16 mouse cellular contexts compared by ENCODE assay signal in genomic region chr11:74439202-74439601, GRCm38 (mm10).
DNase-seq lines count a peak whose midpoint lies in the region; ATAC-seq and TF ChIP-seq lines count a peak whose summit lies in the region.
"Had no signal": no experiment of that assay in that cellular context is flagged by ENCODE, and none has a peak within 500 bp of the region (broad histone marks: within the 10 kb centered on the region; RNA-seq: fewer than 3 reads in every experiment).

No protein-coding gene starts in this region.

- H3K9ac ChIP-seq in embryonic facial prominence, embryonic 11.5 days (replicated peaks; ENCODE audit: low read length): no peak overlapping the region
- no peak overlapping the region for H3K9ac ChIP-seq in kidney, postnatal 0 days (ENCODE audit: low read depth, low read length)
- H3K9ac ChIP-seq in intestine, embryonic 16.5 days (ENCODE audit: low read depth, low read length): no peak overlapping the region
- H3K9ac ChIP-seq: forebrain, postnatal 0 days; hindbrain, embryonic 13.5 days; limb, embryonic 13.5 days had no signal

- no peaks in the 10 kb centered on the region for H3K27me3 ChIP-seq in embryonic facial prominence, embryonic 11.5 days (ENCODE audit: control insufficient read depth, insufficient read depth, low read length)
- H3K27me3 ChIP-seq in embryonic facial prominence, embryonic 10.5 days (replicated peaks; ENCODE audit: low read depth, poor library complexity, severe bottlenecking): no peaks in the 10 kb centered on the region
- no peaks in the 10 kb centered on the region for H3K27me3 ChIP-seq in kidney, postnatal 0 days (ENCODE audit: insufficient read depth, low read length)
- no peaks in the 10 kb centered on the region for H3K27me3 ChIP-seq in E14TG2a.4 (ENCODE audit: insufficient read depth, low read length)
- no peaks in the 10 kb centered on the region for H3K27me3 ChIP-seq in intestine, embryonic 16.5 days (replicated peaks; ENCODE audit: control insufficient read depth, insufficient read depth, low read length)
- H3K27me3 ChIP-seq: hindbrain, embryonic 13.5 days; limb, embryonic 13.5 days had no signal

- no peak overlapping the region for H3K27ac ChIP-seq in embryonic facial prominence, embryonic 11.5 days (replicated peaks; ENCODE audit: low read depth, low read length)
- H3K27ac ChIP-seq in embryonic facial prominence, embryonic 10.5 days (replicated peaks): no peak overlapping the region
- H3K27ac ChIP-seq in kidney, postnatal 0 days: no peak overlapping the region
- H3K27ac ChIP-seq in intestine, embryonic 16.5 days (ENCODE audit: low read length): no peak overlapping the region
- H3K27ac ChIP-seq: hindbrain, embryonic 13.5 days; left cerebral cortex, adult 2 months; limb, embryonic 13.5 days had no signal

- H3K36me3 ChIP-seq in embryonic facial prominence, embryonic 11.5 days (replicated peaks; ENCODE audit: control insufficient read depth, insufficient read depth, low read depth, low read length): no peaks in the 10 kb centered on the region
- H3K36me3 ChIP-seq in embryonic facial prominence, embryonic 10.5 days (replicated peaks): no peaks in the 10 kb centered on the region
- H3K36me3 ChIP-seq in kidney, postnatal 0 days (ENCODE audit: insufficient read depth, low read length): no peaks in the 10 kb centered on the region
- no peaks in the 10 kb centered on the region for H3K36me3 ChIP-seq in E14TG2a.4 (ENCODE audit: insufficient read depth, low read length)
- H3K36me3 ChIP-seq in intestine, embryonic 16.5 days (ENCODE audit: control insufficient read depth, insufficient read depth, low read length): no peaks in the 10 kb centered on the region
- H3K36me3 ChIP-seq: hindbrain, embryonic 13.5 days; limb, embryonic 13.5 days had no signal

- DNase-seq in embryonic facial prominence, embryonic 11.5 days (ENCODE audit: low spot score): no peak
- no peak for DNase-seq in embryonic facial prominence, embryonic 10.5 days (ENCODE audit: low spot score)
- peak; percentile 18 for DNase-seq in kidney, postnatal 0 days (ENCODE audit: low spot score)
- DNase-seq in kidney, postnatal 10 days: no peak
- no peak for DNase-seq in layer of hippocampus, adult 9-11 months
- DNase-seq in layer of hippocampus, postnatal 36 days: no peak
- DNase-seq: adrenal gland, postnatal 25 days; cerebellum, adult 11 months; forebrain, postnatal 0 days; kidney, postnatal 36 days; lung, adult 2 months had no signal

- peak; percentile 65; the same call in 1 of the 2 replicates for ATAC-seq in embryonic facial prominence, embryonic 11.5 days (replicated peaks; ENCODE audit: insufficient number of reproducible peaks, low FRiP score, low TSS enrichment, low read depth)
- peak; percentile 46; the same call in 1 of the 2 replicates for ATAC-seq in kidney, postnatal 0 days (replicated peaks; ENCODE audit: low FRiP score, low read depth)
- ATAC-seq in intestine, embryonic 16.5 days: peak; percentile 76
- ATAC-seq: forebrain, postnatal 0 days had no signal

- TF ChIP-seq CTCF in kidney, postnatal 0 days (IDR thresholded peaks at IDR 0.05; ENCODE audit: low read depth): no peak
- no peak for TF ChIP-seq CTCF in E14TG2a.4 (conservative IDR thresholded peaks at IDR 0.05; ENCODE audit: low read length)

- H3K4me3 ChIP-seq in embryonic facial prominence, embryonic 11.5 days (ENCODE audit: low read depth, low read length): no peak overlapping the region
- no peak overlapping the region for H3K4me3 ChIP-seq in embryonic facial prominence, embryonic 10.5 days
- no peak overlapping the region for H3K4me3 ChIP-seq in kidney, postnatal 0 days (replicated peaks; ENCODE audit: low read depth, low read length)
- H3K4me3 ChIP-seq in E14TG2a.4 (replicated peaks; ENCODE audit: low read length): 0 out of 2 replicates have a peak overlapping the region, but pooled peaks have one; percentile 4
- H3K4me3 ChIP-seq in intestine, embryonic 16.5 days (ENCODE audit: low read length): no peak overlapping the region
- H3K4me3 ChIP-seq: hindbrain, embryonic 13.5 days; left cerebral cortex, adult 2 months; limb, embryonic 13.5 days had no signal

- H3K9me3 ChIP-seq in embryonic facial prominence, embryonic 11.5 days (replicated peaks; ENCODE audit: control insufficient read depth, low read length): no peaks in the 10 kb centered on the region
- no peaks in the 10 kb centered on the region for H3K9me3 ChIP-seq in embryonic facial prominence, embryonic 10.5 days
- H3K9me3 ChIP-seq in kidney, postnatal 0 days (replicated peaks; ENCODE audit: low read length): no peaks in the 10 kb centered on the region
- H3K9me3 ChIP-seq in E14TG2a.4 (ENCODE audit: low read length): no peaks in the 10 kb centered on the region
- no peaks in the 10 kb centered on the region for H3K9me3 ChIP-seq in intestine, embryonic 16.5 days (ENCODE audit: control insufficient read depth, low read length)
- H3K9me3 ChIP-seq: hindbrain, embryonic 13.5 days; limb, embryonic 13.5 days had no signal

- 73% methylated on average over 6 of the region's 6 CpGs for WGBS in embryonic facial prominence, embryonic 11.5 days
- WGBS in embryonic facial prominence, embryonic 10.5 days: 76% methylated on average over 6 of the region's 6 CpGs
- 30% methylated on average over 6 of the region's 6 CpGs for WGBS in kidney, postnatal 0 days
- WGBS in intestine, embryonic 16.5 days: 34% methylated on average over 6 of the region's 6 CpGs

- no peaks in the 10 kb centered on the region for H3K4me1 ChIP-seq in embryonic facial prominence, embryonic 11.5 days (ENCODE audit: control insufficient read depth, insufficient read depth, low read length)
- H3K4me1 ChIP-seq in embryonic facial prominence, embryonic 10.5 days: peaks cover 5% of the 10 kb centered on the region; the same call in 1 of the 2 replicates
- H3K4me1 ChIP-seq in kidney, postnatal 0 days (replicated peaks; ENCODE audit: insufficient read depth, low read length): no peaks in the 10 kb centered on the region
- peaks cover 24% of the 10 kb centered on the region for H3K4me1 ChIP-seq in E14TG2a.4 (replicated peaks; ENCODE audit: low read depth, low read length)
- peaks cover 16% of the 10 kb centered on the region for H3K4me1 ChIP-seq in intestine, embryonic 16.5 days (ENCODE audit: control insufficient read depth, insufficient read depth, low read length)
- H3K4me1 ChIP-seq: hindbrain, embryonic 13.5 days had no signal

- no peak overlapping the region for H3K4me2 ChIP-seq in embryonic facial prominence, embryonic 11.5 days (ENCODE audit: low read depth, low read length)
- H3K4me2 ChIP-seq in kidney, postnatal 0 days (ENCODE audit: low read length): no peak overlapping the region
- no peak overlapping the region for H3K4me2 ChIP-seq in intestine, embryonic 16.5 days (ENCODE audit: low read depth, low read length)
- H3K4me2 ChIP-seq: hindbrain, embryonic 13.5 days; limb, embryonic 13.5 days had no signal
